Mouse (Mus musculus): ENCODE measurements around the gene Hnrnpa1. TPM values are rescaled to one million over a fixed set of nuclear protein-coding genes. Genes with fewer than 3 reads are reported as not detected.

The Hnrnpa1 gene
- polyA plus RNA-seq, 1 experiment from 2014 or later: 1,120 TPM

MicroRNA genes within 50 kb of the gene (microRNA counts, 519-probe panel; counts per million panel counts)
- 3,859 counts per million, percentile 73 among the panel's probes with 10 or more counts for microRNA mmu-miR-148b

Small RNA genes within 50 kb of the gene (microRNA-seq; reads per million reads assigned to microRNA genes)
- gene Mir148b: 173 reads per million, percentile 60 among the genes with 10 or more reads in this experiment

Other genes starting within 250 kb of the Hnrnpa1 start
- gene Hoxc8, start 249.8 kb upstream of the Hnrnpa1 start, polyA plus RNA-seq (2015; fragmentation: Nextera tagmentation; extraction: Ambion mirVana): 2.7 and 3.0 TPM in 2 replicates
- 2.5 and 2.8 TPM in 2 replicates for gene Hoxc6, start 242.2 kb upstream of the Hnrnpa1 start, polyA plus RNA-seq (2015; fragmentation: Nextera tagmentation; extraction: Ambion mirVana)
- 4.8 and 4.9 TPM in 2 replicates for gene Hoxc4, start 221.5 kb upstream of the Hnrnpa1 start, polyA plus RNA-seq (2015; fragmentation: Nextera tagmentation; extraction: Ambion mirVana)
- 15.6 and 16.7 TPM in 2 replicates for gene Smug1, start 73.3 kb upstream of the Hnrnpa1 start, polyA plus RNA-seq (2015; fragmentation: Nextera tagmentation; extraction: Ambion mirVana)
- 153 and 166 TPM in 2 replicates for gene Cbx5, start 616 bp upstream of the Hnrnpa1 start, polyA plus RNA-seq (2015; fragmentation: Nextera tagmentation; extraction: Ambion mirVana)
- 2.8 and 3.8 TPM in 2 replicates for gene Nfe2, start 18.0 kb downstream of the Hnrnpa1 start, polyA plus RNA-seq (2015; fragmentation: Nextera tagmentation; extraction: Ambion mirVana)
- 283 TPM in 2 replicates for gene Copz1, start 32.3 kb downstream of the Hnrnpa1 start, polyA plus RNA-seq (2015; fragmentation: Nextera tagmentation; extraction: Ambion mirVana)
- gene Gpr84, start 70.2 kb downstream of the Hnrnpa1 start, polyA plus RNA-seq (2015; fragmentation: Nextera tagmentation; extraction: Ambion mirVana): 0.34 and 0.41 TPM in 2 replicates
- gene Zfp385a, start 99.7 kb downstream of the Hnrnpa1 start, polyA plus RNA-seq (2015; fragmentation: Nextera tagmentation; extraction: Ambion mirVana): 11.7 and 13.1 TPM in 2 replicates
- 55.2 and 55.3 TPM in 2 replicates for gene Itga5, start 126.3 kb downstream of the Hnrnpa1 start, polyA plus RNA-seq (2015; fragmentation: Nextera tagmentation; extraction: Ambion mirVana)
- not detected in 2 replicates for gene Gtsf1, start 190.0 kb downstream of the Hnrnpa1 start, polyA plus RNA-seq (2015; fragmentation: Nextera tagmentation; extraction: Ambion mirVana)
- gene Gtsf2, start 208.0 kb downstream of the Hnrnpa1 start, polyA plus RNA-seq (2015; fragmentation: Nextera tagmentation; extraction: Ambion mirVana): not detected in 2 replicates
- gene Nckap1l, start 213.4 kb downstream of the Hnrnpa1 start, polyA plus RNA-seq (2015; fragmentation: Nextera tagmentation; extraction: Ambion mirVana): 2.2 and 2.3 TPM in 2 replicates

Data from limb, embryonic 13.5 days (tissue).